Mouse (Mus musculus) heart, embryonic 13.5 days (tissue): ENCODE data around the gene Kif1b. TPM values are rescaled to one million over a fixed set of nuclear protein-coding genes. Genes with fewer than 3 reads are reported as not detected.

Source experiments
- ATAC-seq: fragments of 200-750 bp; cut with Nextera tagmentation; 2 replicates; pipeline ENCODE4 v1.8.0; 2017; ENCODE audit warnings: moderate TSS enrichment; ENCODE audit not compliant: insufficient number of reproducible peaks, low FRiP score, low TSS enrichment; ENCODE audit errors: extremely low read depth
- H3K27ac ChIP-seq: fragments of 300-500 bp; sonication (generic); replicated peaks from 2 replicates; pipeline ENCODE4 v1.5.1; 2015; ENCODE audit warnings: moderate library complexity, mild to moderate bottlenecking, inconsistent platforms
- H3K27me3 ChIP-seq: fragments of 300-500 bp; sonication (generic); replicated peaks from 2 replicates; pipeline ENCODE4 v1.6.1; 2015; ENCODE audit warnings: mild to moderate bottlenecking, inconsistent platforms
- H3K36me3 ChIP-seq: fragments of 300-500 bp; sonication (generic); 2 replicates; pipeline ENCODE4 v1.6.1; 2015; ENCODE audit warnings: mild to moderate bottlenecking, inconsistent platforms
- H3K4me1 ChIP-seq: fragments of 300-500 bp; sonication (generic); 2 replicates; pipeline ENCODE4 v1.6.1; 2015; ENCODE audit warnings: inconsistent platforms
- H3K4me2 ChIP-seq: fragments of 300-500 bp; sonication (generic); 2 replicates; pipeline ENCODE4 v1.6.1; 2015; ENCODE audit warnings: inconsistent platforms, mild to moderate bottlenecking, moderate library complexity
- H3K4me3 ChIP-seq: fragments of 300-500 bp; sonication (generic); 2 replicates; pipeline ENCODE4 v1.5.1; 2015; ENCODE audit warnings: moderate library complexity, mild to moderate bottlenecking, inconsistent platforms
- H3K9ac ChIP-seq: fragments of 300-500 bp; sonication (generic); 2 replicates; pipeline ENCODE4 v1.6.1; 2015; ENCODE audit warnings: inconsistent platforms, mild to moderate bottlenecking, moderate library complexity
- H3K9me3 ChIP-seq: fragments of 300-500 bp; sonication (generic); 2 replicates; pipeline ENCODE4 v1.6.1; 2016; ENCODE audit warnings: inconsistent platforms
- WGBS: fragments of 180-500 bp; shearing (Covaris S2); methylation state at CpG from one replicate; pipeline ENCODE4 v1.1.7; 2015; ENCODE audit warnings: mixed read lengths; 5-methylcytosine and 5-hydroxymethylcytosine counted together
- polyA plus RNA-seq: library from polyadenylated mRNA; unstranded; fragments of >200 nt; fragmentation: Nextera tagmentation; extraction: Ambion mirVana; gene quantifications from 2 replicates; pipeline ENCODE4 v1.2.1, GENCODE M21; 2015

Gene Kif1b
- polyA plus RNA-seq, 1 experiment from 2014 or later = 39.9 TPM

DNA sequence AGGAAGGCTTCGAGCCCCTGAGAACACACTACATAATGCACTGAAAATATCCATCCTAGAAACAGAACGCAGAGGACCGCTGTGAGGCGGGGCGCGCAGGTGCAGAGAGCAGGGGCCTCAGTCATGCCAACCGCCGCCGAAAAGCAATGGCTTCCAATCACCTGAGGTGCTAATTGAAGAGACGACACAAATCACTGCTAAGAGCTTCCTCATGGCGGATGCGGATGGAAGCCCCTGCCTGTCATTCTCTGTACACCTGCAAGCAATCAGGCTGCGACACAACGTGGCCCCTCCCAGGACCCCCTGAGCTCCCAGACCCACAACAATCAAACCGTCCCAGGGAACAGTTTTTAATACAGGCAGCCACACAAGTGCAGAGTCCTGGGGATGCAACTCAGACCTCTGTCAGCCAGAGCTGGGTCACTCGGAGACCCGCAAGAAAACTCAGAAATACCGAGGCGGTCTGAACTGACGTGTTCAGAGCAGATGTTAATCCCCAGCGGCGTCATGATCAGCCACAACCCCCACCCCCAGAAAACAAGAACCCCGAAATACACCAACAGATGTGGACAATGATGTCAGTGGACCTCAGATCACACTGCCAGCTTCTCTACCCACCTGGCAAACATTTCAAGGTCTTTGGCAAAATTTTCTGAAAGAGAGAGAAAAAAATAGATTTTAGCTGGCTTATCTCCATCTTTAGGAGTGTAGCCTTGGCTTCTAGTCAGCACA is 176.3 kb downstream of the Kif1b start:
- WGBS = 90% methylated on average over 23 of the region's 23 CpGs
- Histone ChIP-seq H3K27ac (no peak overlapping the region), H3K4me1 (peaks cover under 1% of the 10 kb centered on the region), H3K36me3 (peaks cover 37% of the 10 kb centered on the region), H3K4me2 (no peak overlapping the region), H3K9ac (no peak overlapping the region), H3K9me3 (no peaks in the 10 kb centered on the region), H3K4me3 (no peak overlapping the region), H3K27me3 (no peaks in the 10 kb centered on the region)
- ATAC-seq = no peak

DNA sequence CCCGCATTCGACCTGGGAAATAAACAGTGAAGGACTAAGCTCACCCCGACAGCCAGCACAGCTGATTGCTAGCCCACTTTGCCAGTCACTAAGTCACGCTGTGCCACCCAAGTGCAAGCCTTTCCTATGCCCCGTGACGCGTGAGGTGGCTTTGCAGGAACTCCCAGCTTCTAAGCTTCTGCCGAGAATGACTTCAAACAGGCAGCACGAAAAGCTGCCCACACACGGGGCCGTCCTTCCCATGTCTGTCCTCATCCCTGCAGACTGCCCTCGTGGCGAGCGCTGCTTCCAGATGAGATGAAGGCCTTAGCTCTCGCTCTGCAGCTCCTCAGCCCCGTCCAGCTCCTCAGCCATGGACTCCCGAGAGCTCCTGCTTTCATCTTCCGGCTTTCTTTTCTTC is 179.0 kb downstream of the Kif1b start:
- no peaks in the 10 kb centered on the region for H3K9me3 ChIP-seq
- no peak overlapping the region for H3K9ac ChIP-seq
- H3K27ac ChIP-seq = no peak overlapping the region
- ATAC-seq = no peak
- H3K27me3 ChIP-seq = no peaks in the 10 kb centered on the region
- WGBS = 77% methylated on average over 18 of the region's 18 CpGs
- H3K4me1 ChIP-seq = peaks cover 3% of the 10 kb centered on the region; the same call in 1 of the 2 replicates
- peaks cover 37% of the 10 kb centered on the region for H3K36me3 ChIP-seq
- H3K4me2 ChIP-seq = no peak overlapping the region
- H3K4me3 ChIP-seq = no peak overlapping the region

DNA sequence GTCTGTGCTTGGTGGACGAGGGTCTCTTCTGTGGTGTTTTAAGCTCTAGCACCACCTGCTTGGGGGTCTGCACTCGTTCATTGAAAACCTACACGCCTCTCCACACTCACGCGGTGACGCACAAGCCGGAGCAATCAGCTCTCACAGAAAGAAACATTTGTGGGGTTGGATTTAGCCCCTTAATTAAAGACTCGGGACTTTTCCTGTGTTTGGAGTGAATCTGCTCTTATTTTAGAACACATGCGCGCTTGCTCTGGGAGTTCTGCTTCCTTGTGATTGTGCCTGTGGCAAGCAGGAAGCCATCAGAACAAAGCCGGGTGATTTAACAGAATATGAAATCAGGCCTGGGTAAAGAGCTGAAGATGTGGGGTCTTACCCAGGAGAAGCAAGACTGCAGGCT is 180.8 kb downstream of the Kif1b start, which contains the start of gene Cort:
Cort (minus strand) TSS at position 101 of the 400 bp plus-strand sequence.
- ATAC-seq = no peak
- Histone ChIP-seq H3K9ac (no peak within 1 kb of the TSS), H3K4me3 (no peak within 1 kb of the TSS), H3K36me3 (peaks cover 41% of the 10 kb centered on the region), H3K4me2 (no peak within 1 kb of the TSS), H3K4me1 (peaks cover 3% of the 10 kb centered on the region; the same call in 1 of the 2 replicates), H3K27me3 (no peaks in the 10 kb centered on the region), H3K9me3 (no peaks in the 10 kb centered on the region), H3K27ac (no peak within 1 kb of the TSS)
- WGBS = 77% methylated on average over 11 of the region's 11 CpGs

Other genes starting within 250 kb of the Kif1b start
- gene Pex14, start 207.8 kb downstream of the Kif1b start, polyA plus RNA-seq = 39.7 and 43.0 TPM in 2 replicates
- gene Dffa, start 203.5 kb downstream of the Kif1b start, polyA plus RNA-seq = 31.2 and 33.5 TPM in 2 replicates
- not detected in 2 replicates for gene Cort, start 180.9 kb downstream of the Kif1b start, polyA plus RNA-seq
- gene Cenps, start 170.1 kb downstream of the Kif1b start, polyA plus RNA-seq = 23.2 and 25.6 TPM in 2 replicates
- gene Pgd, start 140.9 kb downstream of the Kif1b start, polyA plus RNA-seq = 77.3 and 86.6 TPM in 2 replicates
- gene Ube4b, start 119.1 kb upstream of the Kif1b start, polyA plus RNA-seq = 29.9 and 32.3 TPM in 2 replicates
- 3.6 and 3.9 TPM in 2 replicates for gene Rbp7, start 147.3 kb upstream of the Kif1b start, polyA plus RNA-seq
- gene Tmem274, start 169.7 kb upstream of the Kif1b start, polyA plus RNA-seq = 0.51 TPM in 1 of 2 replicates, not detected in the other
- gene Nmnat1, start 177.5 kb upstream of the Kif1b start, polyA plus RNA-seq = 11.1 and 11.9 TPM in 2 replicates
- gene Lzic, start 177.5 kb upstream of the Kif1b start, polyA plus RNA-seq = 28.5 and 34.6 TPM in 2 replicates
- gene Ctnnbip1, start 210.5 kb upstream of the Kif1b start, polyA plus RNA-seq = 33.4 and 36.2 TPM in 2 replicates